Mouse (Mus musculus): ENCODE results near the gene Hivep1.

Gene Hivep1

GRCm38 (mm10) chr13:42071011-42071410, 19.2 kb downstream of the Hivep1 start:
- in situ Hi-C loops (cut with MboI; ENCODE audit: low pct_unique_long_range_greater_than_20kb in 1 of 2, low sequenced_read_pairs in 2 of 2, unreplicated experiment in 1 of 2), result no loop called here

- in situ Hi-C loops (cut with MboI; ENCODE audit: low pct_unique_long_range_greater_than_20kb in 1 of 2, low sequenced_read_pairs in 2 of 2, unreplicated experiment in 1 of 2), result no loop called here
Measured at GRCm38 (mm10) chr13:42073285-42073684, 21.5 kb downstream of the Hivep1 start.

- in situ Hi-C loops (cut with MboI; ENCODE audit: low pct_unique_long_range_greater_than_20kb in 1 of 2, low sequenced_read_pairs in 2 of 2, unreplicated experiment in 1 of 2), result no loop called here
Measured at GRCm38 (mm10) chr13:42075546-42075945, 23.7 kb downstream of the Hivep1 start.

GRCm38 (mm10) chr13:42076751-42077302, 25.0 kb downstream of the Hivep1 start:
- in situ Hi-C loops (cut with MboI; ENCODE audit: low pct_unique_long_range_greater_than_20kb in 1 of 2, low sequenced_read_pairs in 2 of 2, unreplicated experiment in 1 of 2), result no loop called here

GRCm38 (mm10) chr13:42077629-42078028, 25.8 kb downstream of the Hivep1 start:
- in situ Hi-C loops (cut with MboI; ENCODE audit: low pct_unique_long_range_greater_than_20kb in 1 of 2, low sequenced_read_pairs in 2 of 2, unreplicated experiment in 1 of 2), result no loop called here

- in situ Hi-C loops (cut with MboI; ENCODE audit: low pct_unique_long_range_greater_than_20kb in 1 of 2, low sequenced_read_pairs in 2 of 2, unreplicated experiment in 1 of 2), result no loop called here
Measured at GRCm38 (mm10) chr13:42080131-42080916, 28.5 kb downstream of the Hivep1 start.

GRCm38 (mm10) chr13:42088339-42088738, 36.5 kb downstream of the Hivep1 start:
- in situ Hi-C loops (cut with MboI; ENCODE audit: low pct_unique_long_range_greater_than_20kb in 1 of 2, low sequenced_read_pairs in 2 of 2, unreplicated experiment in 1 of 2), result no loop called here

GRCm38 (mm10) chr13:42089025-42089424, 37.2 kb downstream of the Hivep1 start:
- in situ Hi-C loops (cut with MboI; ENCODE audit: low pct_unique_long_range_greater_than_20kb in 1 of 2, low sequenced_read_pairs in 2 of 2, unreplicated experiment in 1 of 2), result no loop called here

- in situ Hi-C loops (cut with MboI; ENCODE audit: low pct_unique_long_range_greater_than_20kb in 1 of 2, low sequenced_read_pairs in 2 of 2, unreplicated experiment in 1 of 2), result no loop called here
Measured at GRCm38 (mm10) chr13:42090751-42091150, 38.9 kb downstream of the Hivep1 start.

- in situ Hi-C loops (cut with MboI; ENCODE audit: low pct_unique_long_range_greater_than_20kb in 1 of 2, low sequenced_read_pairs in 2 of 2, unreplicated experiment in 1 of 2), result no loop called here
Measured at GRCm38 (mm10) chr13:42092392-42093139, 40.7 kb downstream of the Hivep1 start.

- in situ Hi-C loops (cut with MboI; ENCODE audit: low pct_unique_long_range_greater_than_20kb in 1 of 2, low sequenced_read_pairs in 2 of 2, unreplicated experiment in 1 of 2), result no loop called here
Measured at GRCm38 (mm10) chr13:42093268-42094042, 41.6 kb downstream of the Hivep1 start.

- in situ Hi-C loops (cut with MboI; ENCODE audit: low pct_unique_long_range_greater_than_20kb in 1 of 2, low sequenced_read_pairs in 2 of 2, unreplicated experiment in 1 of 2), result no loop called here
Measured at GRCm38 (mm10) chr13:42095826-42096515, 44.1 kb downstream of the Hivep1 start.

- in situ Hi-C loops (cut with MboI; ENCODE audit: low pct_unique_long_range_greater_than_20kb in 1 of 2, low sequenced_read_pairs in 2 of 2, unreplicated experiment in 1 of 2), result no loop called here
Measured at GRCm38 (mm10) chr13:42097109-42097508, 45.3 kb downstream of the Hivep1 start.

- in situ Hi-C loops (cut with MboI; ENCODE audit: low pct_unique_long_range_greater_than_20kb in 1 of 2, low sequenced_read_pairs in 2 of 2, unreplicated experiment in 1 of 2), result no loop called here
Measured at GRCm38 (mm10) chr13:42098522-42098921, 46.7 kb downstream of the Hivep1 start.

- in situ Hi-C loops (cut with MboI; ENCODE audit: low pct_unique_long_range_greater_than_20kb in 1 of 2, low sequenced_read_pairs in 2 of 2, unreplicated experiment in 1 of 2), result no loop called here
Measured at GRCm38 (mm10) chr13:42099523-42099922, 47.7 kb downstream of the Hivep1 start.

- in situ Hi-C loops (cut with MboI; ENCODE audit: low pct_unique_long_range_greater_than_20kb in 1 of 2, low sequenced_read_pairs in 2 of 2, unreplicated experiment in 1 of 2), result no loop called here
Measured at GRCm38 (mm10) chr13:42101440-42102190, 49.8 kb downstream of the Hivep1 start.

GRCm38 (mm10) chr13:42102980-42103379, 51.2 kb downstream of the Hivep1 start:
- in situ Hi-C loops (cut with MboI; ENCODE audit: low pct_unique_long_range_greater_than_20kb in 1 of 2, low sequenced_read_pairs in 2 of 2, unreplicated experiment in 1 of 2), result no loop called here

All from mouse embryonic stem cell (cell line).